Mouse (Mus musculus) c-Kit-positive CD71-positive TER-119-negative erythroid progenitor cells, embryonic 14.5 days (primary cell): ENCODE data around the gene Lcmt1.

Experiments
- DNase-seq: peaks from one replicate; pipeline ENCODE4 v3.0.0-alpha.2; 2013; ENCODE audit warnings: low read depth

Gene Lcmt1

DNA sequence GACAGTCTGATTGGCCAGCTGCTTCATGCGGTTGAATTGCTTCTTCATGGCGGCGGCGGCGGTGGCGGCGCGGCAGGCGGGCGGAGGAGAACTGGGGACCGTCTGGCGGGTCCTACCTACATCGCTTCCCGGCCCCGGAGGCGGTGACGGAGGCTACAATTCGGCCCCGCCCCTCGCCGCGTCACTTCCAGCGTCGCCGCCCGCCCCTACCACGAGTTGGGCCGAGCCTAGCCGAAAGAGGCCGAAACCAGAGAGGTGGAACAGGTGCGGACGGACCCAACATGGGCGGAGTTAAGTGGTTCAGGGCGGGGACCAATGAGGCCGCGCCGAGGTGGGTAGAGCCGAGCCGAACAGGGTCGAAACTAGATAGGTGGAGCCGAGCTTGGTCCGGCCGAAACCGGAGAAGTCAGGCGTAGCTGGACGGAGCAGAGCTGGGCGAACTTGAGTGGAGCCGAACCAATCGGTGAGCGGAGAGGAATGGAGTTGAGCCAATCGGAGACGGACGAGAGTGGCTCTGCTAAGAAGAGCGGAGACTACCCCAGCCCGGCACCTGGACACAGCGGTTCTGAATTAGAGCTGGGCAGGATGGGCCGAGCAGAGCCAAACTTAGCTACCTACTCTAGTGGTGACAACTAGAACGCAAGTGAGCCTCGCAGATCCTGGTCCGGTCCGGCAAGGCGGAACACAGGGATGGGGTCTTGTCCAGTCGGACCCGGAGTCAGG is at the start of gene Lcmt1, which contains the start of gene Arhgap17:
Gene Lcmt1 (plus strand): TSS at position 26 of the 723 bp plus-strand sequence.
Gene Arhgap17 (minus strand): TSS at position 157 of the 723 bp plus-strand sequence.
- peak; percentile 97 for DNase-seq

DNA sequence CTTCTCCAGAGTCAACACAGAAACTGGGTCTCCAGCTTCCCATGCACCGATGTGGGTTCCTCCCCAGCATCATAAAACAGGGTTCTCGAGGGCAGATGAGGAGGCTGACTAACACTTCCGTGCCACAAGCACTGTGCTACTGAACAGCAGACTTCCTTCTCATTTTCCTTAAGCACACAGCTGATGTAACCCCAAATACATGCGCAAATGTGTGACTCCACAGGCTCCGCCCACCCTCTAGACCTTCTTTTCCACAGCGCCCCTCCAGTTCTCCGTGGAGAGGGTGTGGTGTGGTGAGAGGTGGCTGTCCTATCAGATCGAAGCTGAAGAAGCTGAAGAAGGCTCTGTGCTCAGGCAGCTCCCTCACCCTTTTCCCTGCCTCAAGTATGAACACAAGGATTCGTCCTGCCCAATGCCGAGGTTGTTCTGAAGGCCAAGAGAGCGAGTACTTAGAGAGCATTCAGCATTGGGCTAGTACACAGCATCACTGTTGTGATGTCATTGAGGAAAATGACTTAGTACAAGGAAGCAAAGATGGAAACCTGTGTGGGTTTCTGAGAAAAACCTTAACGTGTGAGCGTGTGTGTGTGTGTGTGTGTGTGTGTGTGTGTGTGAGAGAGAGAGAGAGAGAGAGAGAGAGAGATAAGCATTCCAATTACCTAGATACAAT is 47.0 kb upstream of the Lcmt1 start:
- DNase-seq = peak; percentile 19

DNA sequence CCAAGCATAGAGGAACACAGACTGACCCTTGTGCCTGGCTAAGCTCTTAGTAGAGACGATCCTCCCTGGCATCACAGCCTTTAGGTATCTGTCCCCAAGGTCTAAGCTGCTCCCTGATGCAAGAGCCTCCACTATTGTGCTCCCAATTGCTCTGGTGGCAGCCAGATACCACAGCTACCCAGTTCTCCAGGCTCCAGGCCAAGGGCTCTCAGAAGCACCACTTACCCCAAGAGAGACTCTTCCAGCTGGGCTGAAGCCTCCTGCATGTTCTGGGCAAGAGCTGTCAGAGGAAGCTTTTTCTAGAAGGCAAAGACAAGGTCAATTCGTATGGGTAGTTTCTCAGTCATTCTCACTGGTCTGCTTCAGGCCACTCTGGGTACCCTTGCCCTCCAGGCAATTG is 46.2 kb upstream of the Lcmt1 start:
- DNase-seq = no peak

DNA sequence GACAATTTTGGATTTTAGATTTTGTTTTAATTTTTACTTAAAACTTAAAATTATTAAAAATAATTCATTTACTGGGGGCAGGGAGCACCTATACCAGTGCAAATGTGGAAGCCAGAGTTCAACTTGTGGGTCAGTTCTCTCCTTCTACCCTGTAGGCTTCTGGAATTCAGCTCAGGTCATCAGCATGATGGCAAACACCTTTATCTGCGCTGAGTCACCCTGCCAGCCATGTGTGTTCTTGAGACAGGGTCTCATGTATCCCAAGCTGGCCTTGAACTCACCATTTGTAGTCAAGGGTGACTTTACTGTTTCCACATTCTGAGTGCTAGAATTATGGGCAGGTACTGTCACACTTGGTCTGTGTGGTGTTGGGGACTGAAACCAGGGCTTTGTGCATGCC is 45.5 kb upstream of the Lcmt1 start:
- DNase-seq = no peak

DNA sequence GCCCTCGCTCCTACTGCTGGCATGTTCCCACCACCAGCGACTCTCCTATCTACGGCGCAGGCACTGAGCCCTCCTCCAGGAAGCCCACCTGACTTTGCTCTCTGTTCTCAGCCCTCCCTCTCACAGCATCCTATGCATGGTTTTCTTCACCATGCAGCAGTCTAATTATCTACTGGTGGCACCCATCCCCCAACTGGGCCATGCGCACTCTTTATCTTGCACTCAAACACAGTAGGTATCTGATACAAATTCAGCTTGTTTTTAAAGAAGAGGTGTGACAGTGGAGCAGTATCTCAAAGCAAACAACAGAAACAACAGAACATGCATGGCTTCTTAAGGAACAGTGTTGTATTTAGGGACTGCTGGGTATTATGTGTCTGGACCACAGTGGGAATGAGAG is 43.5 kb upstream of the Lcmt1 start:
- peak; percentile 25 for DNase-seq

DNA sequence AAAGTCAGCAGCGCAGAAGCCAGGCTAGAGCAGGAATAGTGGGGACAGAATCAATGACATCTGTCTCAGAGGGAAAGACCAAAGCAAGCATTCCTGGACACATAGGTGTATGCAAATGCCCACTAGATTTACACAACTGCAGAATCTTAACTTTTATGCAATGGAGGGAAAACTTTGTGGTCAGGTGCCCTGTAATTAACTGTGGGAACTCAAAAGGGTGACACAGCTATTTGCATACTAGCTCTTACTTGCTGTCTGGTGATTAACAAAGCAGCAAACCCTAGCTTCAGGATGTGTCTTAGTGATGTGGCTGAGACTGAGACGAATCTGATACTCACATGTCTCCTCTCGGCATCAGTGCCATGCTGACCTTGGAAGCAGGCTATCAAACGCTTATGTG is 42.7 kb upstream of the Lcmt1 start:
- DNase-seq = no peak

DNA sequence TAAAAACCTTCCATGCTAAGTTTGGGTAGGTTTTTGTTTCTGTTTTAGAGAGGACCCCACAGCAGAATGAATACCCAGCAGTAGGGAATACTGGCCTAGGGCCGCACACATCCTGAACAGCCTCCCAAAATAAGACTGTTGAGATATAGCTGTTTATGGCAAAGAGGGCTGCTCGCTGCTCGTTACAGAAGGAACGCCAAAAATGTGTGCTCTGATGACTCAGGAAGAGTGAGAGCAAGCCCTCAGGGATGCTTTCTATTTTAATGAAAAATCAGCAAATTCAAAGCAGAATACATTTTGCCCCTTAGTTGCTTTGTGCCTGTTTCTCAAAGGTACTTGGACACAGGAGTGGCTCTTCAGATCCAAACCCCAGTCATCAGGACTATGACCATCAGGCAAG is 41.7 kb upstream of the Lcmt1 start:
- no peak for DNase-seq

DNA sequence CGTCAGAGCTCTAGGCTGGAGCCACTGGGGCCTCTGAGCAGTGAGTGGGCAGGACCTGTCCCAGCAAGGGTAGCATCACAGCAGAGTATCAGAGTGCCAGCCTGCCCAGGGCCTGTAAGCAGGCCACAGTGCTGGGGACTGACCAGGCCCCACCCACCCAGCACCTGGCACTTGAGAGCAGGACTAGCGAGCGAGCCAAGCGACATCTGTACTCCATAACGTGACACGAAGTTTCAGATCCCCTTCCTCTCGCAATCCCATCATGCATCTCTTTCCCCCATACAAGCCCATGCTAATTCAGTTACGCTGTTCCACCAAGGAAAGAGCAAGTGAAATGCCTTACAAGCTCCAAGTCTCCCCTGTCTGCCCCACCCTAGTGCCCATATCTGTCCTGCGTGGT is 39.1 kb upstream of the Lcmt1 start:
- DNase-seq = no peak

DNA sequence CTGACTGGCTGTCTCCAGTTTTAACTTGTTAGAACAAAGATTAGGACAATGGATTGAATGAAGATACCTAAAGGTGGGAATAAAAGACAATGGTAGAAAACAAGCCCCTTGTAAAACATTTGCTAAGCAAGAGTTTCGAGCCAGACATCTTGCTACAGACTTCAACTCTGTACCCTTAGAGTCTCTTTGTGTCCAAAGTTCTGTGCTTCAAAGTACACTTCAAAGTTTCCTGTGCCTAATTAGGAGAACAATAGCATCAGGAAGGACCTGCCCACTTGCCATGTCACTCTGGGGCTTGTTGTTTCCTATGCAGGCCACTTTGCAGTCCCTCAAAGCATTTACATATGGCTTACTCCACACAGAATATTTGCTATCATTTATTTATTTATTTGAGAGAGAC is 33.3 kb upstream of the Lcmt1 start:
- no peak for DNase-seq

DNA sequence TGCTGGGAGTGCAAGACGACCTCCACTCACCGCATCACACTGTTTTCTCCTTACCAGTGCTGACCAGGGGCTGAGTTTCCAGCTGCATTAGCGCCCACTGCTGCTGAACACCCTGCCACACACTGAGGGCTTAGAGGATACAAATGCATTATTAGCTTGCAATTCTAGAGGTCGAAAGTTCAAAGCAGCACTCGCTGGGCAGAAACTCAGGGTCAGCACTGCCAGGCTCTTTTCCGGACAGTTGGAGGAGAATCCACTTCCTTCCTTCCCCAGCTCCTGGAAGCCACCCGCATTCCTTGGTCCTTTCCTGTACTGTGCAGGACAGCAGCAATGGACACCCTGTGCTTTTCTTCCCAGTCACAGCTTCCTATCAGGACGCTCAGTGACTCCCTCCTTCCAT is 31.2 kb upstream of the Lcmt1 start:
- no peak for DNase-seq

DNA sequence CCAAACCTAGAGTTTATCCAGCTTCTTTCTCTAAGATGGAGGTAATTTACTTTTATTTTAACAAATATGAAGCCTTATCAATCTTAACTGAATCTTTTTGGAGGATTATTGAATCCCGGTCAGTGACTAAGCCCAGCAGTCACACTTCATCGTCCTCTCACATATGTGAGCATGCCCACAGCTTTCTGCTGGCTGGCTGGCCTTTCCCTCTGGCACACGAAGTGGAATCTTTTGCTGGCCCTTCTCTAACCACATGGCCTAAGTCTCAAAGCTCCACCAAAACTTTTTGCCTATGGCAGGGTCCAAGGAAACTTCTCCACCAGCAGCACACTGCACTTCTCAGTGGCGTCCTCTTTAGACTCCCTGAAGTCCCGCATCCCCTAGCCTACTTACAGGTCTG is 27.7 kb upstream of the Lcmt1 start:
- no peak for DNase-seq

DNA sequence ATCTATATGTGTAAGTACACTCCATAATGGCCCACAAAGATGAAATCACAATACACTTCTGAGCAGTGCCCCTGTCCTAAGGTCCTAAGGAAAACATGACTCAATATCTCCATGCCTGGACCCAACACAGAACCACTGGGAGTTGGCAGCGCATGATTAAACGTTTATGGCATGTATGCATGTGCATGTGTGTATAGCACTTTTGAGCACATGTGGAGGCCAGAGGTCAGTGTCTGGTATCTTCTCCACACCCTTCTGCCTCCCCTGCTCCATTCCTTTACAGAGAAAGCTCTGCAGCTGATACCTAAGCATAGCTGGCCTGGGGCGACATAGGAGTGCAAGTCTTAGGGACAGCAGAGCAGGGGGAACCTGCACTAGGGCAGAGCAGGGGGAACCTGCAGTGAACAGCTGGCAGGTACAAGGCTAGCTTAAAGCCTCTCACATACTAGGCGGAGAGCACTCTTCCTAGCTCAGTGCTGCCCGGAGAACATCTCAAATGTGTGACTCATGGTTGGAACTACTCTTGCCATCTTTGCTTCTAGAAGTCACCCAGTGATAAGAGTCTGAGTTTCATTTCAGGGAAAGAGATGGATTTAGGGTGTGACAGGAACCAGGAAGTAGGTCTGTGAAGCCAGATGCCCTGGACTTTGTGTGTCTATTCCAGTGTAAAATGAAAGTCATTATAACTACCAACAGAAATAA is 25.4 kb upstream of the Lcmt1 start:
- DNase-seq = no peak

DNA sequence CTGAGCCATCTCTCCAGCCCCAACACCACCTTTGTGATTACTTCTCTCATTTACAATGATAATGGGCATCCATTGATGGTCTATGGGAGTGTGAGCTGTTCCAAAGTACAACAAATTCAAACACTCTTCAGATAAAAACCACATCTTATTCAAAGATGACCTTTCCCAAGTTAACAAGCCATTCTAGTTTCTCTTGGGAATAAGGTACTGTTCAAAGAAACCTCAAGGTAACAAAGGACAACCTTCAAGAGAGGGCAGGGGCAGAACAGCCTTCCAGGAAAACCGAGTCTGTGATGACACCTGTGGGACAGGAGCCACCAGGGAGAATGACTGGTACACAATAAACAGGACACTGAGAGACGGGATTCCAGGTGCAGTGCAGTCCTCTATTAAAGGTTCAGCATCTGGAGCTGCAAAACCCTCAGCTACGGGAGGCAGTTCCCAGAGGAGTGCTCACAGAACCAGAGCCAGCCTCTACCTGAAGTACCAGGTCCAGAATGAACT is 24.5 kb upstream of the Lcmt1 start:
- DNase-seq = no peak

DNA sequence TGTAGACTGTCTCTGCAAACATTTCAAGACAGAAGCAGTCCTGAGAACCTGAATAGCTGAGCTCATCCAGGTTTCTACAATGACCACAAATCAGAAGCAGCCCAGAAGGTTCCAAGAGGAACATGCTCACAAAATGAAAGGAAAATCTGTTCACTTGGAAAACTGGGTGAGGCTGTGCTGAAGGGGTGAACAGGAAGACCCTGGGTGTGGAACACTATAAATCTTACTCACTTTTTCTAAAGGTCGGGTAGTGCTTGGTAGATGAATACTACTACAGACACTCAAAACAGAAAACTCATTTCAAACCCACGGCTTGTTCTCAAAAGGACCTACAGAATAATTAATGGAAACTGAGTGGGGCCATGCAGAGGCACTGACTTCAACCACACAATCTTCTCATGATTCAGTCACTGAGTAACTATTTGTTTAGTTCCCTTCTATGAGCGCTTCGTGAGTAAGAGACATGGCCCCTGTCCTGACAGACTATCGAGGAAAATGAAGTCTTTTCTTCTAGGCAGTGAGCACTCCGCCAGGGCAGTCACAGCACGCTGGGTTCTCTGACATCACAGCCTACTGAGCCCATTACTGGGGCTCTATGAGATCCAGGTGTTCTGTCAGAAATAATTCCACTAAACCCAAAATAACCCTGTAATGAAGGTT is 22.8 kb upstream of the Lcmt1 start:
- DNase-seq = no peak

DNA sequence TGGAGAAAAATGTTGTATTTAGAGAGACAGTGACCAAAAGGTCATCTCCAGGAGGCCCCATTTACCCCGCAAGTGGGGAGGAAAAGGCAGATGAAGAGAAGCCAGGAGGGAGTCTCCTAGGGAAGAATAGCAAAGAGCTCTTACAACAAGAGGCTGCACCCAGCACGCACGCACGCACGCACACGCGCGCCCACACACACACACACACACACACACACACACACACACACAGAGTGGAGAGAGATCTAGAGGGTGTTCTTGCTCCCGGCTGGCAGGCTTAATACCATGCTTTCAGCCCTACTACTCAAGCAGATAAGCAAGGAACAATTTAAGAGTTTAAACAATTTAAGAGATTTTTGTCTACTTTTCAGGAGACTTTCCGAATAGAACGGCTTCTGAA is 19.8 kb upstream of the Lcmt1 start:
- DNase-seq = no peak

DNA sequence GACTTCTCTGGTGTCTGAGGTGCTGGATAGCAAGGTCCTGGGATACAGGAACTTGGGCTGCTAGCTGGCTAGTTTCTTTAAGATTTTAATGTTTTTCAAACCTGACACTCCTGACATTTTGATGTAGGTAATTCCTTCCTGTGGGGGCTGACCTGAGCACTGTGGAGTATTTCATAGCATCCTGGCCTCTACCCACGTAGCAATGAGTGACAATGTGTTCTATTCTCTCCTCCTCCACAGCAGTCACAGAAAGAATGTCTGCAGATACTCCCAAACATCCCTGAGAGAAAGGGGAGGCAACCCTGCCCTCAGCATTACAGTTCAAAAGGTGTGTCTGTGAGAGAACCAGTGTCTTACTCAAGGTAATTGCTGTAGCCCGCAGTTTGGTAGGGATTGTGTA is 19.3 kb upstream of the Lcmt1 start:
- no peak for DNase-seq

DNA sequence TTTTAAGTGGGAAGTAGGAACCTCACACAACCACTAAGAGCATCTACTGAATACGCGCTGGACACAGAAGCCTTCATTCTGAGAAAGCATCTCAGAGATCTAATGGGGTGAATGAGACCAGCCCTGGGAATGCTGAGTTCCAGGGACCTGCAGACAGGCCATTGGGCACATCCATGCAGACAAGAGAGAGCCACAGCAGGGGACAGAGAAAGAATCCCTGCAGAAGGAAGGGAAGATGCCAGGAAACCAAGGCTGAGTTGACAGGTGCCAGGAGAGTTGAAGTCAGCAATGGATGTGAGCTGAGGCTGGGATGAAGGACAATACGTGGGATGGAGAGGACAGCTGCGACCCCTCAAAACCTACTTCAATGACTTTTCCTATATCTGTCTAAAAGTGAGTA is 16.5 kb upstream of the Lcmt1 start:
- DNase-seq = no peak

DNA sequence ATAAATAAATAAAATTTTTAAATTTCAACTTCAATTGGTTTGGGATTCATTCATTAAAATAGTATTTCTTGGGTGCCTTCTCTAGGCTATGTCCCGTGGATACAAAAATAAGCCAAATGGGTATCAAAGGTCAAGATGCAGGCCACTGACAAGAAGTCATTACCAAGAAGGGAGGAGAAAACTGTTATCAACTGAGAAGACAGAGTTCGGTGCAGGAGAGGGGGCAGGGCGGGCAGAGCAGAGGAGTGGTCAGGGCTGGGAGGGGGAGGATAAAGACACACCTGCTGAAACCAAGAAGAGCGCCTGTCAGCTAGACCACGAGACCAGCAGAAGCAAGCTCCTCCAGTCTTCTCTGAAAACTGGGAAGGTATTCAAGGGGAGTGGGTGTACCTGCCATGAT is 15.7 kb upstream of the Lcmt1 start:
- DNase-seq = peak; percentile 63

DNA sequence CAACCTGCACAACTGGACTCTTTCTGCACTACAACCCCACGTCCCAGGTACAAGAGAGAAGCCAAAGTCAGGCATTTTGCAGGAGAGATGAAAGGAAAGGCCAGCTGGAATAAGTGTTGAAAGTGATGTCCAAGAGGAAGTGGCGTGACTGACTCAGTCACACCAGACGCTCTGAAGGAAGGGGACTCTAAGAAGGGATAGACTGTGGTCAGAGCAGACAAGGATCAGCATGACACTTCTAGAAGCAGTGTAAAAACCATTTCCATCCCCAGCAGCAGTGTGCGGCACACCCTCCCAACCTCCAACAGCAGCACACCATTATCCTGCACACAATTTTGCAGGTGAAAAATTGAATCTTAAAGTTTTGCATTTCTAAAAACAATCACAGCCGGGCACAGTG is 15.2 kb upstream of the Lcmt1 start:
- DNase-seq = no peak

DNA sequence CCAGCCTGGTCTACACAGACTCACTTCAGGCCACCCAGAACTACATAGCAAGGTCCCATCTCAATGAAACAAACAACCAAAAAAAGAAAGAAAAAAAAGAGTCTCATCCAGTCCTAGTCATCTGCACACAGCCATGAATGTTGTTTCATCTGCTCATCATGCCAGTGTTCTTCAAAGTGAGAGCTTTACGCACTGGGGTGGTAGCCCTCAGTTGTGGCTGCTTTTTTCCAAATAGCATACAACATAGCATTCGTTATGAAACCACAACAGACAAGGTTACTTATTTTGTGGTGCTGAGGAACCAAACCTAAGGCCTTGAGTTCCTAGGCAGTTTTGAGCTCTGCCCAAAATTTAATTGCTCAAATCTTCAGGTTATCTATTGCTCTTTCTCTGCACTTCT is 14.7 kb upstream of the Lcmt1 start:
- DNase-seq = no peak

DNA sequence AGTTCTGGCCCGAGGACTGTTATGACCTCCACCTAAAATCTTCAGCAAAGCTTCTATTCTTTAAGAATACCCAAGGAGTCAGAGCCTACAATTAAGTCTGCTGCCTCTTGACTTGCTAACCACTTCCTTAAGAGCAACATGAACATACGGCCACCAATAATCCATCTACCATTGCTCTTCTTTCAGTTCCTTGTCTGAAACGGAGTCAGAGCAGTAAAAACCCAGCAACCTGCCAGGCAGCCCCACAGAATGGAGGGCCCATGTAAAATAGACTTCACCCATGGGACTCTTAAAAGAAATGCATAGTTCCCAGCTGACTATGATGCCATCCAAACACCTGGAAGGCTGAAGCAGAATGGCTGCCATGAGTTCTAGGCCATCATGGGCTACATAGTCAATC is 13.4 kb upstream of the Lcmt1 start:
- DNase-seq = no peak

DNA sequence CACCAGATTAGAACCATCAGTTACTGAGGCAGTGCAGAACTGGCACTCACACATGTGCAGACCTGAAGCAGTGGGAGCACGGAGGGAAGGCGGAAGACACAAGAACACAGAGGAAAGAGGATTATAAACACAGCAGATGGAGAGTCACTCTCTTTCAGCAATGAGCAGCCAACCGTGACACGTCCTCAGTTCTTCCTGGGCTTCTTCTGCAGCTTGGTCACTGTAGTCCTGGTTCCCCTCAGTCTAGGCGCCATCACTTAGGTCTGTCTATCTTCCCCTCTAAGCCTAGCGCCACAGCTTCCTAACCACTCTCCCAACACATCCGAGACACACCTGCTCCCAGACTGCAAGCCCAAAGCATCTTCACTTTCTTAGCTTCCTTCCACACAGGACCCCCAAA is 10.5 kb upstream of the Lcmt1 start:
- DNase-seq = no peak

DNA sequence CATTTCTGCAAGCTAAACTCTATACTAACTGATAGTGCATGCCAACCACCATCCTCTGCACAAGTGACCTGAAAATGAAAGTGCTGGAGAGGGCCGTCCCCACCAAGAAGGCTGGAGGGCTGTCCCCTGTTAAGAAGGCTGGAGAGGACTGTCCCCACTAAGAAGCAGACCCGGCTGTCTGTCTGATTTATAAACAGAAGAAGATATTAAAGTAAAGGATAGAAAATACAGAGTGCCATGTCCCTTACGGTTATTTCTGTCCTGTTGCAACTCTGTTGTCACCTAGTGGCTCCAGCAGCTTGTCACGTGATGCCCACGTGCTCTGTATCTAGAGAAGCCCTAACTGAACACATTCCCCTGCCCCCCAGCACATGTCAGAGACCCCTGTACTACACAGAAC is 9.4 kb upstream of the Lcmt1 start:
- no peak for DNase-seq
